Mouse (Mus musculus) cerebellum, adult 8-10 months (tissue): ENCODE measurements around the gene Mettl21e.
"Not testable (repeated sequence)": the region's sequence is repeated elsewhere in the genome, so short reads cannot be mapped to it uniquely, and the experiment has no call there.

Experiments
- DNase-seq: peaks from one replicate; pipeline ENCODE4 v3.0.0; 2022

Gene Mettl21e

DNA sequence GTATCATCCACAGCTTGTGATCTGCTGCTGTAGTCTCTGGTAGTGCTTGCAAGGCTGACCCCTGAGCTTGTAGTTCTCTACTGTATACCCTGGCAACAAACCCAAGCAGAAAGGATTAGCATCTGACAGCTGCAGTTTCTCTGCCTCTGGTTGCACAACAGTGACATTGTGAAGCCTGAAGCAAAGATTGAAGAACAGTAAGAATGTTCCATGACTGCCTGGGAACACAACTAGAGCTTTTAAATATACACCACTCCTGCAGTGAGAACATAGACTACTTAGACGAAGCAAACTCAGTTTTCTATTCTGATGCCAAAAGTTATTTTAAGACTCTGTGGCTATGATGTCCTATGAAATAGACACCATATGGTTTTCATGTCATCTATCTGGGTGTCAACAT lies at the start of gene Mettl21e:
TSS of gene Mettl21e (minus strand) at position 86 of the 400 bp plus-strand sequence.
- no peak for DNase-seq

DNA sequence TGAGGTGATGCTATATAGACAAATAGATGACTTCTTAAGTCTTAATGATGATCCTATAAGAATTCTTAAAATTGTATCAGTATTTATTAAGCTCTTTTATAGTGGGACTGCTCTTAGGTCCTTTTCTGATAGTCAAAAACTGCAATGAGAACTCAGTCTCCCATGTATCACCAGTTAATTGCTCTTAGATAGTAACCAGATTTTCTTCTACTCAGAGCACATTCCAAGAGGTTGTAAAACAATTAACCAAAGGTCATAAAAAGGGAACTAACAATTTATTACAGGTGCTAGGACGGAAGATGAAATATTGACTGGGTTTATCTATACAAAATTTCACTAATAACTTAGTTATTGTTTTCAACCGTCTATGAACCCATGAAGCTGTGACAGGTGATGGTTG lies 21.7 kb upstream of the Mettl21e start:
- DNase-seq = not testable (repeated sequence)

DNA sequence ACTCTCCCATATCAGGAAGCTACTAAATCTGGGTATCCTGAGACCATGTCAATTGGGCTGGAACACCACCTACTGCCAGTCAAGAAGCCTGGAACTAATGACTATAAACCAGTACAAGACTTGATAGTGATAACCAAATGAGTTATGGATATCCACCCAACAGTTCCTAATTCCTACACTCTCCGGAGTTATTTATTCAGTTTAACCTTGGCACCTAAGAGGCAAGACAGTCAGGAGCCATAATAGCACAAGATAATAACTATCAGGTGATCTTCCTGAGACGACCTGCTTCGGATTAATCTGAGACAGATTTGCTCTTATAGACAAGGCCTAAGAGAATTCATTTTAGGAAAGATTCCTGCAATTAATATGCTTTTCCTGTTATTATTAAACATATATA lies 21.2 kb upstream of the Mettl21e start:
- DNase-seq = no peak

DNA sequence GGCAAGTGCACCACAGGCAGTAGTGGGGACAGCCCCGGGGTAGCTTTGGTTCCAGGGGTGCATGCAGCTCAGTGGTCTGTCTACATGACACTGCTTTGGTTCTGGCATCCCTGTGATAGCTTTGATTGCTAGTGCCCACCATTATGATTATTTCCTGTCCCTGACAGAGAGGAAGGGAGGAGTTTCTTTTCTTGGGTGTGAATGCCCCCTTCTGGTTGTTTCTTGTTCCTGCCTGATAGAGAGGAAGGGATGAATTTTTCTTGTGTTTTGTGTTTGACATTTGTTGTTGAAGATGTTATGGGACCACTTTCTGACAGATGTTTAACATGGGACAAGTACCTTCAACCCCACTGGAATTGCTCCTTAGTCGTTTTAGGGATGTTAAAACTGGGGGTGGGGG lies 18.5 kb upstream of the Mettl21e start:
- DNase-seq = no peak

DNA sequence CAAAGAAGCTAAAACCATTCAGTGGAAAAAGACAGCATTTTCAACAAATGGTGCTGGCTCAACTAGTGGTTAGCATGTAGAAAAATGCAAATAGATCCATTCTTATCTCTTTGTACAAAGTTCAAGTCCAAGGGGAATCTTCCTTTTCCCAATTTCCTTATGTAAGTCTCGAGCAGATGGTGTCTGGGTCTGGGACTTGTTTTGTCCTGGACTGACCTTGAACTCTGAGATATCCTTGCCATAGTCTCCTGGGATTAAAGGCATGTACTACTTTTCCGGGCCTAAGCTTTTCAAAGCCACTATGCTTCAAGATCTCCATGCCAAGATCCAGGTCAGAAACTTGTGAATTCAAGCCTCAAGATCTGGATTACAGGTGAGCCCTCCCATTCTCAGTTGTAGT lies 16.6 kb upstream of the Mettl21e start:
- no peak for DNase-seq

DNA sequence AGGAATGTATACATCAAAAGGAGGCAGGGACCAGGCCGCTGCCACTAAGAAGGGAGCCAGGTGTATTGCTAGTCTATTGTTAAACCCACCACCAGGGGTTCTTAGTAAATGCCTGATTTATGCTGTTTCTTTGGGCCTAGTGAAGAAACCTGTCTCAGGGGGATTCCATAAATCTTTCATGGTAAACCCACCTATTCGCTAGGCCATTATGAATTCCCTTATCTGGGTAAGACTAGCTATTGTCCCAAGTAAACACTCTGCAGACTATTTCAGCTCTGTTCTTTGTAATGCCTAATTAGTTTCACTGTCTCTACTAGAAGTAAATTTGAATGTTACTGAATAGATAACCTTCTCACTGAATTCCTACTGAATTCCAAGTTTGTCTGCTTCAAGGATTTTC lies 15.8 kb upstream of the Mettl21e start:
- DNase-seq = not testable (repeated sequence)

DNA sequence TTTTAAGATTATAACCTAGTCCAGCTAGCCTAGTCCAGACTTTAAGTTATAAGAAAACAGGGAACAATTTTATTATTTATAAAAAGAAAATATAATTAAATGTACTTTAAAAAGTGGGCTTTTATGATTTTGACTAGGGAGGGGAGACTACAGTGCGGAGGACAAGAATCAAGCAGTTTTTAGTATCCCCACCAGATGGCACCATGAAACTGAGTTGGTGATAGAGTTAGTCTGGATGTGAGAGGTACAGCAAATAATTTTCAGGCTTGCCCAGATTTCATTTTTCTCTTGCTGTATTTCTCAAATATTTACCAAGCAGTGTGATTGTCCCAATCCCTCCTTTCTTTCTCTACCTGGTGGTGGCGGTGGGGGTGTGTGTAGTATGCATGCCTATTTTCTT lies 10.3 kb upstream of the Mettl21e start:
- peak; percentile 20 for DNase-seq

DNA sequence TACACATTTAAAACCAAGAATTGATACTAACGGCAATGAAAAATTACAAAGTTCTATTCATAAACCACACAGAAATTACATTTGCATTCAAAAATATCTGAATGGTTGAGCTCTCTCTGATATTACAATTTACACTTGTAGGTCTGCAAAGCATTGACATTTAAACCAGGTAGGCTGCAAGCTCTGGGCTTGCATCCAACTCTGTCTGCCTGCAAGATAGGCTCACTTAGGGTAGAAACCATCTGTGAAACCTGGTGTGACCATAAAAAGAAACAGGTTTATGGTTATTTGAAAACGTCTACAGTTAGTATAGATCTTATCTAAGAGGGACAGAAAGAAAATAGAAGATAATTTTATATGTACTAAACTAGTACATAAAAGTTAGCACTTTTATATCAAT lies 1.6 kb downstream of the Mettl21e start:
- DNase-seq = peak; percentile 53

DNA sequence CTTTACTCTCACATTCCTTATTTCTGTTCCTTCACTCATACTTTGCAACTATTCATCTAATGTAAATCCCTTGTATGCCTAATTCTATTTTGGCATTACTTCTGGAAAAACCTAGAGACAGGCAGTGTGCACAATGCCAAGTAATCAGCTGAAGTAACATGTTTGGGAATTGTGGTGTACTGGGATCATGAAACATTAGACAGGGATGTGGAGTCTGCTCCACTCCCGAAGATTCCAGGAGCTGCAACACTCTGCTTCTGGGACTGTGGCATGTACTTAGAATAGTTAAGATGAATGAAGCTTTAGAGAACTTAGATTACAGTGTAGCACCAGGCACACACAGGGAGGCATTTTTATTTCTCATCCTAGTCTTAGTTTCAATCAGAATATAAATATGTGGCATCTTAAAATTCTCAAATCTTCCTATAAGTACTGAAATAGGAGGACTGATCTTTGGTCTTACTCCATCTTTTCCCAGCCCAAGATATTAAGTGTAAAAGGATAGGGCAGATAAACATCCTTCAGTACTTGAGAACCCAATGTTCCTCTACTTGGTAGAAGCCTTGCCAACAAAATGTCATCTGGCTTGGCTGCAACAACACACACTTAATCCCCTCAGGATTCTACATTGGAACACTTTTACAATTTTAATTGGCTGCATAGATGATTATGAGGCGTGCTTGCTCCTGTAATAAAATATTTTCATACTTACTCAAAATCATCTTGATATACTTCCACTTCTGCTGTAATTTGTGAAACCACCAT lies 2.2 kb downstream of the Mettl21e start:
- DNase-seq = no peak

DNA sequence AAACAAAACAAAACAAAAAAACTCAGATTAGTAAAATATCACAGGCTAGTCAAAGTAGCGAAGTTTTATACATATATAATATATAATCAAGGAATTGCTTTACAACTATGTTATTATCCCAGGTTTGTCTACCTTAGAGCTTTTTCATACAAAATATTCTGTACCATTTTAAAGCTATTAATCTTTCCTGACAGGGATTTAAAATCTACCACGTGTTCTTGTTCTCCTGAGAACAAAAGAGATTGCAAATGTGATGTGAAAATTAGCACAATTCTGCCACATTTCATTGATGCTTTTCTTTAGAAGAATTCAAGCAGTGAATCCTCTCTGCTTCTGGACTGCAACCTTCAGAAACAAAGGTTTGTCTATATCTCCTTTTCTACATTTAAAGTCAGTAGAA lies 4.3 kb downstream of the Mettl21e start:
- DNase-seq = no peak

DNA sequence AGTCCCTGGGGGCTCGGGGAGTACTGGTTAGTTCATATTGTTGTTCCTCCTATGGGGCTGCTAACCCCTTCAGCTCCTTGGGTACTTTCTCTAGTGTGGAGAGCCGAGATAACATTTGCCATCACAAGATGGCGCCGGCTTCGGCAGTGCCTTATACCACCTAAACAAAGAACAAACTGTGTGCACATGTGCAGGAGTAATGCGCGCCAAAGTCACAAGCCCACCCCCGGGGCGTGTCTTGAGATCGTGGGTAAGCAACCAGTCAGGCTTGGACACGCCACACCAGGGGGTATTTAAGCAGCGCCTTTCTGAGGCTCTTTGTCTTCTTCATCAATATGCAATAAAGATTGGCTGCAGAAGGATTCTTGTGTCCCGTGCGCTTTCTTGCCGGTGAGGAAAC lies 15.9 kb downstream of the Mettl21e start:
- DNase-seq = no peak

DNA sequence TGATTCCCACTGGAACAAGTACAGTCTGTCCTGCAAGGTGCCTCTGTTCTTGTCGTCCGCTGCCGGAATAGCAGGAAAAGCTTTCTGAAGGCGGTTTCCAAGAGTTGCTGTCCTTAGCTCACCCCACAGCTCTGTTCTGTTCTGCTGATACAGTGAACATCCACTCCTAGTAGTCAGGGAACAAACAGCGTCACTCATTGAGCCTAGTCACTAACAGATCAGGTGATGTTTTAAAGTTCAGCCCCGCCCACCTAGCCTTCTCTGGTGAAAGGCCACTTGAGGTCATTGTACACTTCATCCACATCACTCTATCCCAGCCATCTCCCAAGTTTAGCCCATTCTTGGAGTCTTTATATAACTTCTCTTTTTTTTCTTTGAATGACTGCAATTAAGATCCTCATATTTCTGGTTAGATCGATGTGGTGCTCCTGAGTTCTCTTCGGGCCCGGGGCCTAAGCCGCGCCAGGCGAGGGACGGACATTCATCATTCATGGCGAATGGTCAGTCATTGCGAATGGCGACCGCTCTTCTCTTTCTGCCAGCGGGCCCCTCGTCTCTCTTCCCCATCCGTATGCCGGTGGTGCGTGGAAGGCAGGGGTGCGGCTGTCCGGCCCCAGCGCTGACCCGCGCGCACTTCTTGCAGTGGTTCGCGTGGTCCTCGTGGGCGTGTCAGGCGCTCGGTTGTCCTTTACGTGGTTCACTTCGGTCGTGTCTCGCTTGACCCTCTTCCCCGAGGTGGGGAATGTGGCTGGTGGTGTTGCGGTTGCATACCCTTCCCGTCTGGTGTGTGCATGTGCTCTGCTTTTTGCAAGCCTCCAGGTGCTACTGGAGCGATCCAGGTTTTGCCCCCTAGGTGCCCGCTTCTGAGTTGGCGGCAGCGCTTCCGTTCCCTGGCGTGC lies 20.2 kb downstream of the Mettl21e start:
- peak; percentile 10 for DNase-seq

DNA sequence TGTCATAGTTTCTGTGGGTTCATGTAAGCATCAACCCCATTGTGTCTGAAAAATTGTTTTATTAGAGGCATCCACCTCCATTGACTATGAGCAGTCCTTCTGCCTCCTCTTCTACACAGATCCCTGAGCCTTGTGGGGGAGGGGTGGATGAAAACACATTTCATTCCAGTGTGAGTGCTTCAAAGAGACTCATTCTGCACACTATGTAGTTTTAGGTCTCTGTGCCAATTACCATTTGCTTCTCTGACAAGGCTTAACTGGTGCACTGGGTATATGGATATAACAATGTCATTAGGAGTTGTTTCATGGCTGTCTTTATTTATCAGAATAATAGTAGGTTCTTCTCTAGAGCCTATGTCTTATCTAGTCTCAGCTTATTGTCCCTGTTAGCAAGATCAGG lies 32.4 kb downstream of the Mettl21e start:
- no peak for DNase-seq

DNA sequence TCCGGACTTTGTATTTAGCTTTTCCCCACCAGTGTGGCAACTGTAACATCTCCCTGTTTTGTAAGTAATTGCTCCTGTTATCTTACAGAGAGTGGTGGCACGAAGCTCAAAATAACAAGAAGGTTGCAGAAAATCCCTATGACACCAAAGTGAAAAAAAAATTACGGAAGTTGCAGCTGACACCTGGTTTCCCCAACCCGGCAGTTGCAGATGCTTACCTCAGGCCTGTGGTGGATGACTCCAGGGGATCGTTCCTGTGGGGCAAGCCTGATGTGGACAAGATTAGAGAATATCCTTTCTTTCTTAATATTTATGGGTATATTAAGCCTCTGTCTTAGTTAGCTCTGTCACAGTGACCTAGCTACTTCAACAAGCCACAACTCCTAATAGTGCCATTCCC lies 40.7 kb downstream of the Mettl21e start:
- DNase-seq = no peak

DNA sequence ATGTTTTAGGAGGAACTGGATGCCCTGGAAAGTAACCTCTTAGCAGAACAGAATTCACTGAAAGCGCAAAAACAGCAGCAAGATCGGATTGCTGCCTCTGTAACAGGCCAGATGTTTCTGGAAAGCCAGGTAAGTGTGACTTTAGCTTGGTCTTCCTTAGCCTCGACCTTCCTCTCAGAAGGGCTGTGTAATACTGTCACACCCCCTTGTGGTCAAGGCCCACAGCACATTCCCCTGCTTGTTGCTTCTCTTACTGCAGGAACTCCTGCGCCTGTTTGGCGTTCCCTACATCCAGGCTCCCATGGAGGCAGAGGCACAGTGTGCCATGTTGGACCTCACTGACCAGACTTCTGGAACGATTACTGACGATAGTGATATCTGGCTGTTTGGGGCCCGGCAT lies 44.9 kb downstream of the Mettl21e start:
- DNase-seq = no peak

DNA sequence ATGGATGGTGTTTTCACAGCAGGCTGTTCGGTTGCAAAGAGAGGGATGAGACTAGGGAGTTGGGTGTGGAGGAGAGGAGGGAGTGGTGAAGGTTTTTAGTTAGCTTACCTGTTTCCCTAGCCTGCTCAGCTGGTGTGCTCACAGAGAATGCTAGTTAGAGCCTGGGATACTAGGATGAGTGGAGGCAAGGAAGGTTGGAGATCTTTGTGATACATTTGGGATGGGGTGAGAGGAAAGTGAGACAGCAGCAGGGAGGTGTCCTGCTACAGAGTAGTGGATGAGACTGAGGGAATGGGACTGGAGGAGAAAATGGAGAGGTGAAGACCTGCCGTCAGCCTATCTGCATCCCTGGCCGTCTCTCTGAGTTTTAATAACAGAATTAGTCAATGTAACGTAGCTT lies 46.1 kb downstream of the Mettl21e start:
- no peak for DNase-seq

DNA sequence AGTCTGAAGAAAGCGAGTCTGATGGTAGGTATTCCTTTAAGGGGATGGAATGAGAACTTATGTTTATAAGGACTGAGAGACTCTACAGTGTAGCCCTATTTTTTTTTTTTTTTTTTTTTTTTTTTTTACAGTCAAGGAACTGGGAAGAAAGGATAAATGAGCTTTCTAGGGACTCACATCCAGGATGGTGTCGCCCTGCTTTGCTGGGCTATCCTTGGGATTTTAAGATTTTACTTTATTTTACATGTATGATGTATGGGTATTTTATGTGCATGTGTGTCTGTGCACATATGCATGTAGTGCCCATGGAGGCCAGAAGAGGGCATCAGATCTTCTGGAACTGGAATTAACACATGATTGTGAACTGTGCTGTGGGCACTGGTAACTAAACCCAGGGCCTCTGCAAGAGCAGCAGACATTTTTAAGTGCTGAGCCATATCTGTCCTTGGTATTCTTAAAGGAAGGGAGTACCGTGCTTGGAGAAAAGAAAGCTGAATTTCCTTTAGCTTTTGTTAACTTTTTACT lies 50.8 kb downstream of the Mettl21e start:
- no peak for DNase-seq

DNA sequence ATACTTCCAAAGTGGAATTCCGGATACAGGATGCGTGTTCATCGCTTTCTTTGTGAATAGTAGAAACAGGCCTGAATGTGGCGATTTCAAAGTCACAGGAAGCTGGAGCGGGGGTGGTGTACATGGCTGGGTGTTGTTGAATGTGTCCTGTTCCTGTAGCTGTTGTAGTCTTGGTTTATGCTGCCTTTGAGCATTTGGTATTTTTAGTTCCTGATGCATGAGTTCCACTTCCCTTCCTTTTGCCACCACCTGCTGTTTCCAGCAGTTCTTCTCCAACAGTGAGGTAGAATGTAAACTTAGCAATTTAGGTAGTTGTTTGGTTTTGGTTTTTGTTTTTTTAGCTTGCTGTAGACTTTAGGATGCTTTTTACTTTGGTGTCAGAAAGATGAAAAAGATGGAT lies 56.4 kb downstream of the Mettl21e start:
- no peak for DNase-seq

DNA sequence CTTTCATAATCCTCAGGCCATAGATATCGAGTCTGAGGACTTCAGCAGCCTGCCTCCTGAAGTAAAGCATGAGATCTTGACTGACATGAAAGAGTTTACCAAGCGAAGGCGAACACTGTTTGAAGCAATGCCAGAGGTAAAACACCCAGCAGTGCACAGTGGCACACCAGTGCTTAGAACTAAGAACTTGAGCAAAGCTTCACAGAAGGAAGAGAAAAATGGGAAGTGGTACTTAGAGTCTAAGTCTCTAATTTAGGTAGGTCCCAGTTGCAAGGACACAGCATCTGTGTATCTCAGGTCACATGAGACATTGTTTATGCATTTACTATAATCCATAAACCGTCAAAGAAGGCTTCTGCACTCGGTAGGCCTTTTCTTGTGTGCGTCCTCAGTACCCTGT lies 56.9 kb downstream of the Mettl21e start:
- DNase-seq = no peak

DNA sequence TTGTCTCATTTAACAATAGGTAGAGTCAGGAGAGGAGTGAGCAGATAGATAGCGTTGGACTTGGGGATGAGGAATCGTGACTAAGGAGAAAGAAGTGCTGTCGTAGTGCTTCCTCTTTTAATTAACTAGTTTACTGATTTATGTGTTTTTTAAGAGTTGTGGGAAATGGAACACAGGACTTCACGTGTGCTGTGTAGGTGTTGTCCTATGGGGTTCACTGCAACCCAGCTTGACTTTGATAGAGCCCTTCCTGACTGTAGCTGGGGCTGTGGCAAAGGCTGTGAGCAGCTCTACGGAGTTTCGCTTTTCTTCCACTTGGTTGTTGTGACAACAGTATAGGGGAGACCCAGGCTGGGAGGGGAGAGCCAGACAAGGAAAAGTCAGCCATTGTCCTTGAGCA lies 60.4 kb downstream of the Mettl21e start:
- no peak for DNase-seq

DNA sequence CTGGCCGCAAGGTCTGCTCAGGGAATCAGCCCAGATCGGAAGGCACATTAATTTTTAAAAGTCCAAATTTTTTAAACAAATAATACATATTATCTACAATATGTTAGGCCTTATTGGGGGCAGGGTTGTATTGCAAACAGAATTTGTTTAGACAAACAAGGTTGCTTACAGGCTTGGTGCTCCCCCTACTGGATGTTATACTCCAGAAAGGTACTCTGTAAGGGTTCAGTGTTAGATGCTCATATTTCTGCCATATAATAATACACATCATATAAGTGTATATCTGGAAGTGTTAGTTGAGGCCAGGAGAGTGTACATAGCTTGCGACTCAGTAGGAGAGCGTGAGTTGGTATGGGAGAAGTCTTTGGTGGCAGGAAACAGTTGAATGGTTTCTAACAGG lies 63.5 kb downstream of the Mettl21e start:
- no peak for DNase-seq
